Mouse (Mus musculus) hindbrain, embryonic 11.5 days (tissue): Measurements from ENCODE around the gene Olfr847. TPM values are rescaled to one million over a fixed set of nuclear protein-coding genes. Genes with fewer than 3 reads are reported as not detected.

Experiments
- ATAC-seq: fragments of 200-750 bp; cut with Nextera tagmentation; 2 replicates; pipeline ENCODE4 v1.8.0; 2017; ENCODE audit warnings: mild to moderate bottlenecking, moderate TSS enrichment, moderate library complexity; ENCODE audit not compliant: low FRiP score
- DNase-seq: peaks from one replicate; pipeline ENCODE4 v3.0.0-alpha.2; 2015; ENCODE audit warnings: low spot score
- H3K27ac ChIP-seq: fragments of 300-500 bp; sonication (generic); 2 replicates; pipeline ENCODE4 v1.5.1; 2014; ENCODE audit warnings: mild to moderate bottlenecking, low read depth, low read length
- H3K27me3 ChIP-seq: fragments of 300-500 bp; sonication (generic); 2 replicates; pipeline ENCODE4 v1.6.1; 2014; ENCODE audit warnings: mild to moderate bottlenecking, low read length, moderate library complexity, mixed read lengths; ENCODE audit not compliant: control insufficient read depth, insufficient read depth
- H3K36me3 ChIP-seq: fragments of 300-500 bp; sonication (generic); 2 replicates; pipeline ENCODE4 v1.6.1; 2014; ENCODE audit warnings: mild to moderate bottlenecking, low read length, moderate library complexity, mixed read lengths; ENCODE audit not compliant: control insufficient read depth, insufficient read depth
- H3K4me1 ChIP-seq: fragments of 300-500 bp; sonication (generic); replicated peaks from 2 replicates; pipeline ENCODE4 v1.6.1; 2014; ENCODE audit warnings: low read length, mixed read lengths; ENCODE audit not compliant: control insufficient read depth, insufficient read depth
- H3K4me2 ChIP-seq: fragments of 300-500 bp; sonication (generic); replicated peaks from 2 replicates; pipeline ENCODE4 v1.6.1; 2014; ENCODE audit warnings: mild to moderate bottlenecking, low read depth, low read length
- H3K4me3 ChIP-seq: fragments of 300-500 bp; sonication (generic); 2 replicates; pipeline ENCODE4 v1.5.1; 2014; ENCODE audit warnings: low read depth, low read length
- H3K9ac ChIP-seq: fragments of 300-500 bp; sonication (generic); 2 replicates; pipeline ENCODE4 v1.6.1; 2014; ENCODE audit warnings: low read depth, low read length
- H3K9me3 ChIP-seq: fragments of 300-500 bp; sonication (generic); 2 replicates; pipeline ENCODE4 v1.6.1; 2016; ENCODE audit warnings: low read length; ENCODE audit not compliant: control insufficient read depth
- WGBS: fragments of 180-500 bp; shearing (Covaris S2); extraction: QIAGEN DNeasy Blood & Tissue Kit; methylation state at CpG from one replicate; pipeline ENCODE4 v1.1.7; 2014; 5-methylcytosine and 5-hydroxymethylcytosine counted together
- polyA plus RNA-seq: library from polyadenylated mRNA; unstranded; fragments of >200 nt; fragmentation: Nextera tagmentation; extraction: Ambion mirVana; gene quantifications from 2 replicates; pipeline ENCODE4 v1.2.1, GENCODE M21; 2014

Gene Olfr847
- not detected in 2 replicates for polyA plus RNA-seq

DNA sequence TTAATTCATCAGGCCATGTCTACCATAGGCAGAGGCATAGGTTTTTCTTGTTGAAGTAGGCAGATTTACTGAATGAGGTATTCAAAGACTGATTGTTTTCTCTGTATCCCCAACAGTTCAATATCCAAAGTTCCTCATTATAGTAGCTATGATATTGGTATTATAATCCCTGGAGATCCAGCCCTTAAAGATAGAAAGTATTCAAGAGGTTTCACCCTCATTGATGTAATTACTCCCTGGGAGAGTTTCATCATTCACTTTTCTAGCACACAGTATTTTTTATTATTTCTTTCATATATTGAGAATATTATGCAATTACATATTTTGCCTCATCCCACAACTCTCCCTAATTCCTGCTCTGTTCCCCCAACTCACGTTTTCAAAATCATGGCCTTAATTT, at the start of gene Olfr847:
Olfr847 (minus strand) TSS at position 101 of the 400 bp plus-strand sequence.
- DNase-seq: no peak
- H3K27ac ChIP-seq: no peak within 1 kb of the TSS
- H3K9me3 ChIP-seq: no peaks in the 10 kb centered on the region
- H3K27me3 ChIP-seq: no peaks in the 10 kb centered on the region
- no peak within 1 kb of the TSS for H3K4me2 ChIP-seq
- H3K9ac ChIP-seq: no peak within 1 kb of the TSS
- ATAC-seq: no peak
- H3K36me3 ChIP-seq: no peaks in the 10 kb centered on the region
- 71% methylated on average over 1 of the region's 1 CpGs for WGBS
- no peak within 1 kb of the TSS for H3K4me3 ChIP-seq
- no peaks in the 10 kb centered on the region for H3K4me1 ChIP-seq

DNA sequence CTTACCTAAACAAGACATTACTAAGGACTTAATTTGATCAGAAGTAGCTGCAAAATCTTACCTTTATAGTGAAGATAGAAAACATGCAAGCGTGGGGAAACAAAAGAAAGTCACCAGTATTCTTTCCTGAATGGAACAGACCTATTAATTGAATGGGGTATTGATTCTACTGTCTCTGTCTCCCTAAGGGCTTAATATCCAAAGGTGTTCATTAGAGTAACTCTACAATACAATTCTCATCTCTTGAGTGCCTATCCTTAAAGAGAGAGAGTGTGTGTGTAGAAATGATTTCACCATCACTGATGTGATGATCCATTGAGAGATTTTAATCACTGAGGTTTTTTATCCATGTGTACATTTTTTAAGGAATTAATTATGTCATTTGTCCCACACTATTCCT, 14.6 kb downstream of the Olfr847 start, which contains the start of gene Olfr846:
Olfr846 (minus strand) TSS at position 101 of the 400 bp plus-strand sequence.
- Histone ChIP-seq H3K9ac (no peak within 1 kb of the TSS), H3K27me3 (no peaks in the 10 kb centered on the region), H3K36me3 (no peaks in the 10 kb centered on the region), H3K4me3 (no peak within 1 kb of the TSS), H3K4me2 (no peak within 1 kb of the TSS), H3K27ac (no peak within 1 kb of the TSS), H3K9me3 (no peaks in the 10 kb centered on the region; the same call in 1 of the 2 replicates), H3K4me1 (no peaks in the 10 kb centered on the region)
- 50% methylated on average over 1 of the region's 1 CpGs for WGBS
- ATAC-seq: no peak
- DNase-seq: no peak

DNA sequence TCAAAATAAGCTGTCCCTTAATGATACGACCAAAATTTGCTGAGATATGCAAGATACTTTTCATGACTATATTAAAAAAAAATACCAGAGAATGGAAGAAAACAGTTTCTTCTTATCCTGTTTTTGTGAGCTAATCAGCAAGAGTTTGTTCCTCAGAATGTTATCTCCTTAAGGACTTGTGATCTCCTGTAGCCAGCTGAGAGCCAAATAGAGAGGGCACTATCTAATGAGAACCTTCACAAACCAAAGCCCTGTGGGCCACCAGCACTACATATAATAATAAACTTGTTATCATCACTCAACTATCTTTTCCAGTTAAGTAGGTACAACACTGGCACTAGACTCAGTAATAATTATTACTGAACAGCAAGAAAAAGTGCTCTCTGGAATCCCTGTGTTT, 42.3 kb downstream of the Olfr847 start, which contains the start of gene Olfr845:
Olfr845 (plus strand) TSS at position 301 of the 400 bp plus-strand sequence.
- H3K27ac ChIP-seq: no peak within 1 kb of the TSS
- H3K27me3 ChIP-seq: no peaks in the 10 kb centered on the region
- no peaks in the 10 kb centered on the region for H3K4me1 ChIP-seq
- no peak within 1 kb of the TSS for H3K9ac ChIP-seq
- H3K36me3 ChIP-seq: no peaks in the 10 kb centered on the region
- no peak within 1 kb of the TSS for H3K4me3 ChIP-seq
- no peaks in the 10 kb centered on the region for H3K9me3 ChIP-seq
- H3K4me2 ChIP-seq: no peak within 1 kb of the TSS
- DNase-seq: no peak
- 78% methylated on average over 1 of the region's 1 CpGs for WGBS
- ATAC-seq: no peak

Other genes with a start within 250 kb of the Olfr847 start
- gene Olfr837, start 242.4 kb downstream of the Olfr847 start, polyA plus RNA-seq: not detected in 2 replicates
- not detected in 2 replicates for gene Olfr839-ps1, start 201.4 kb downstream of the Olfr847 start, polyA plus RNA-seq
- gene Olfr843, start 126.7 kb downstream of the Olfr847 start, polyA plus RNA-seq: not detected in 2 replicates
- gene Olfr844, start 62.3 kb downstream of the Olfr847 start, polyA plus RNA-seq: not detected in 2 replicates
- gene Olfr845, start 42.2 kb downstream of the Olfr847 start, polyA plus RNA-seq: not detected in 2 replicates
- not detected in 2 replicates for gene Olfr846, start 14.7 kb downstream of the Olfr847 start, polyA plus RNA-seq
- not detected in 2 replicates for gene Olfr849, start 61.6 kb upstream of the Olfr847 start, polyA plus RNA-seq
- gene Olfr850, start 99.6 kb upstream of the Olfr847 start, polyA plus RNA-seq: not detected in 2 replicates
- gene Olfr851, start 114.6 kb upstream of the Olfr847 start, polyA plus RNA-seq: not detected in 2 replicates
- not detected in 2 replicates for gene Olfr853, start 162.4 kb upstream of the Olfr847 start, polyA plus RNA-seq
- not detected in 2 replicates for gene Olfr854, start 188.7 kb upstream of the Olfr847 start, polyA plus RNA-seq
- not detected in 2 replicates for gene Olfr855, start 203.9 kb upstream of the Olfr847 start, polyA plus RNA-seq
- gene Zfp317, start 243.4 kb upstream of the Olfr847 start, polyA plus RNA-seq: 41.7 and 43.6 TPM in 2 replicates